Mouse (Mus musculus) C2C12 (cell line): ENCODE data around the gene Abhd5. TPM values are rescaled to one million over a fixed set of nuclear protein-coding genes. Genes with fewer than 3 reads are reported as not detected.

Source experiments
- H3K27me3 ChIP-seq: one replicate; pipeline ENCODE4 v1.6.1; 2011; ENCODE audit not compliant: control insufficient read depth, insufficient read depth, insufficient read length
- H3K36me3 ChIP-seq: one replicate; pipeline ENCODE4 v1.6.1; 2011; ENCODE audit not compliant: control insufficient read depth, insufficient read depth
- H3K4me3 ChIP-seq: one replicate; pipeline ENCODE4 v1.5.1; 2011; ENCODE audit warnings: mild to moderate bottlenecking, control low read depth; ENCODE audit not compliant: poor library complexity, insufficient read depth, severe bottlenecking
- H3K79me2 ChIP-seq: one replicate; pipeline ENCODE4 v1.6.1; 2011; ENCODE audit not compliant: control insufficient read depth, insufficient read depth
- H3K79me3 ChIP-seq: one replicate; pipeline ENCODE4 v1.6.1; 2011; ENCODE audit warnings: low read depth, control low read depth
- H3ac ChIP-seq: one replicate; pipeline ENCODE3; 2011; ENCODE audit warnings: low read depth; ENCODE audit not compliant: control insufficient read depth, insufficient read length
- CEBPB ChIP-seq: IDR thresholded peaks from one replicate; pipeline ENCODE4 v1.6.1; 2011; ENCODE audit warnings: low read depth, mild to moderate bottlenecking, control low read depth, moderate library complexity
- CTCF ChIP-seq: IDR thresholded peaks from one replicate; pipeline ENCODE4 v1.5.1; 2011; ENCODE audit not compliant: control insufficient read depth, insufficient read depth, insufficient read length
- FOSL1 ChIP-seq: IDR thresholded peaks from one replicate; pipeline ENCODE4 v1.8.0; 2011; ENCODE audit warnings: mild to moderate bottlenecking, low read length; ENCODE audit not compliant: poor library complexity, insufficient read depth, severe bottlenecking
- MAX ChIP-seq: IDR thresholded peaks from one replicate; pipeline ENCODE4 v1.6.1; 2011; ENCODE audit warnings: mild to moderate bottlenecking, control low read depth
- MYOD1 ChIP-seq: IDR thresholded peaks from one replicate; pipeline ENCODE4 v1.6.1; 2011; ENCODE audit warnings: low read depth; ENCODE audit not compliant: control insufficient read depth, insufficient read length
- MYOG ChIP-seq: IDR thresholded peaks from one replicate; pipeline ENCODE4 v1.6.1; 2011; ENCODE audit not compliant: control insufficient read depth, insufficient read length; ENCODE audit errors: extremely low read depth
- USF1 ChIP-seq: IDR thresholded peaks from one replicate; pipeline ENCODE4 v1.6.1; 2011; ENCODE audit warnings: low read depth, mild to moderate bottlenecking, control low read depth, moderate library complexity
- polyA plus RNA-seq: library from polyadenylated mRNA; unstranded; fragments of >200 nt; fragmentation: generic; extraction: Trizol; gene quantifications from one replicate; pipeline ENCODE4 v1.2.1, GENCODE M21; 2012; ENCODE audit warnings: missing spikeins

Abhd5 gene
- polyA plus RNA-seq, 1 experiment = 22.3 TPM

- Histone ChIP-seq H3ac (no peak overlapping the region), H3K27me3 (peaks cover 8% of the 10 kb centered on the region), H3K4me3 (no peak overlapping the region), H3K79me3 (no peaks in the 10 kb centered on the region), H3K79me2 (no peaks in the 10 kb centered on the region), H3K36me3 (no peaks in the 10 kb centered on the region)
- TF ChIP-seq FOSL1 (no peak), CEBPB (no peak), MYOD1 (no peak), CTCF (no peak), USF1 (no peak), MYOG (no peak), MAX (no peak)
Measured at GRCm38 (mm10) chr9:122429058-122429649, 77.7 kb downstream of the Abhd5 start.

- Histone ChIP-seq H3K27me3 (peaks cover 8% of the 10 kb centered on the region), H3K79me3 (no peaks in the 10 kb centered on the region), H3ac (no peak overlapping the region), H3K4me3 (no peak overlapping the region), H3K36me3 (no peaks in the 10 kb centered on the region), H3K79me2 (no peaks in the 10 kb centered on the region)
- TF ChIP-seq MYOG = no peak
- TF ChIP-seq CTCF = no peak
- TF ChIP-seq CEBPB = no peak
- no peak for TF ChIP-seq USF1
- TF ChIP-seq MAX = no peak
- no peak for TF ChIP-seq FOSL1
- TF ChIP-seq MYOD1 = no peak
Measured at GRCm38 (mm10) chr9:122429685-122430084, 78.3 kb downstream of the Abhd5 start.

Other genes starting within 250 kb of the Abhd5 start
- 9.8 TPM for gene Snrk, start 234.3 kb upstream of the Abhd5 start, polyA plus RNA-seq
- gene Ano10, start 57.2 kb upstream of the Abhd5 start, polyA plus RNA-seq = 36.0 TPM